Mouse (Mus musculus): ENCODE measurements around the gene Mkks. TPM values are rescaled to one million over a fixed set of nuclear protein-coding genes. Genes with fewer than 3 reads are reported as not detected.
"Not testable (repeated sequence)": the region's sequence is repeated elsewhere in the genome, so short reads cannot be mapped to it uniquely, and the experiment has no call there.

Mkks gene
- total RNA-seq, 2 experiments from 2014 or later, result 23.2 to 23.3 TPM

GRCm38 (mm10) chr2:136896131-136896530 lies 4.9 kb upstream of the Mkks start:
- no peak overlapping the region for H3K27ac ChIP-seq
- no peak for TF ChIP-seq CTCF (conservative IDR thresholded peaks at IDR 0.05)

GRCm38 (mm10) chr2:136894494-136894893 lies 3.3 kb upstream of the Mkks start:
- Histone ChIP-seq H3K4me3 (no peak overlapping the region), H3K27ac (no peak overlapping the region)
- no peak for DNase-seq (ENCODE audit: low spot score in 2 of 2)
- TF ChIP-seq CTCF (conservative IDR thresholded peaks at IDR 0.05), result no peak

More at GRCm38 (mm10) chr2:136896131-136896530, 4.9 kb upstream of the Mkks start:
- no peak for DNase-seq (ENCODE audit: low spot score in 2 of 2)
- no peak overlapping the region for H3K4me3 ChIP-seq

- H3K27ac ChIP-seq, result peak overlapping the region; percentile 99
- no peak for TF ChIP-seq CTCF (conservative IDR thresholded peaks at IDR 0.05)
- peak overlapping the region; percentile 95 for H3K4me3 ChIP-seq
- peak; percentile 95 to 99 for DNase-seq (ENCODE audit: low spot score in 2 of 2)
Observed at GRCm38 (mm10) chr2:136891951-136892371, 772 bp upstream of the Mkks start.

- Histone ChIP-seq H3K27ac (peak overlapping the region; percentile 99), H3K4me3 (peak overlapping the region; percentile 95)
- not testable (repeated sequence) for DNase-seq (ENCODE audit: low spot score in 2 of 2)
Observed at GRCm38 (mm10) chr2:136890716-136891067, 497 bp downstream of the Mkks start.

DNA sequence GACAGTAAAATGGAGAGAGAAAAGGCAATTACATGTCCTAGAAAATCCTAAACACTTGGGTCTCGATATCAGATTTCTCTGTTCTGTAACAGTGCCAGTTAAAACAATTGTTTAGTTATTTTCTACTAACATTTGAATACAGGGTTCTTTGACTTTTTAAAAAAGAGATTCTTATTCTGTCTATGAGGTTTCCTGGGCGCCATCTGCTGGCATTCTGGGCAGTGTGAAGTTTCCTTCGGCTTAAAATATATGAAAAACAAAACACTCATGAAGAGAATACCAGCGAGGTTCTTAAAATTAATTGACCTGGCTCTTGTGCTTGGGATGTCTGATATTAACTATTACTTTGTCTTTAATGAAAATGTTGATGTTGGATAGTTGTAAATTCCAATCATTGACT lies 4.3 kb downstream of the Mkks start:
- DNase-seq (ENCODE audit: low spot score in 2 of 2), result peak; percentile 50 to 51
- H3K4me3 ChIP-seq, result no peak overlapping the region
- peak overlapping the region; percentile 39; the same call in 1 of the 2 replicates for H3K27ac ChIP-seq
- peak; percentile 83 for TF ChIP-seq CTCF (conservative IDR thresholded peaks at IDR 0.05)

DNA sequence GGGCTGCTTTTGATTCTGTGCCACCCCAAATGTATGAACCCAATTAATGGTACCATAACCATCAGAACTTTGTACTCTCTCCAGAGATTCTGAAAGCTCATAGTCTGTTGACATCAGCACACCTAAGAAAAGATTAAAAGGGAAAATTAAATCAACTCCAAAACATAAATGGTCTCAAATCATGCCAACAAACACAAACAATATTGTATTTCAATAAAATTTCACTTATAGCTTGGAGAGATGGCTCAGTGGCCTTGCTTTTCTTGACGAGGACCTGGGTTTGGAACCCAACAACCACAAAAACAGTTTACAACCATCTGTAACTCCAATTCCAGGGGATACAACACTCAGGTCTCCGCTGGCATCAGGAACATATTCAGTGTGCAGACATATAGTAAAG lies 5.6 kb downstream of the Mkks start, which contains the start of gene AL731706.2:
TSS of gene AL731706.2 (minus strand) at position 101 of the 400 bp plus-strand sequence.
- TF ChIP-seq CTCF (conservative IDR thresholded peaks at IDR 0.05), result no peak
- no peak within 1 kb of the TSS for H3K4me3 ChIP-seq
- DNase-seq (ENCODE audit: low spot score in 2 of 2), result no peak
- H3K27ac ChIP-seq, result no peak within 1 kb of the TSS

DNA sequence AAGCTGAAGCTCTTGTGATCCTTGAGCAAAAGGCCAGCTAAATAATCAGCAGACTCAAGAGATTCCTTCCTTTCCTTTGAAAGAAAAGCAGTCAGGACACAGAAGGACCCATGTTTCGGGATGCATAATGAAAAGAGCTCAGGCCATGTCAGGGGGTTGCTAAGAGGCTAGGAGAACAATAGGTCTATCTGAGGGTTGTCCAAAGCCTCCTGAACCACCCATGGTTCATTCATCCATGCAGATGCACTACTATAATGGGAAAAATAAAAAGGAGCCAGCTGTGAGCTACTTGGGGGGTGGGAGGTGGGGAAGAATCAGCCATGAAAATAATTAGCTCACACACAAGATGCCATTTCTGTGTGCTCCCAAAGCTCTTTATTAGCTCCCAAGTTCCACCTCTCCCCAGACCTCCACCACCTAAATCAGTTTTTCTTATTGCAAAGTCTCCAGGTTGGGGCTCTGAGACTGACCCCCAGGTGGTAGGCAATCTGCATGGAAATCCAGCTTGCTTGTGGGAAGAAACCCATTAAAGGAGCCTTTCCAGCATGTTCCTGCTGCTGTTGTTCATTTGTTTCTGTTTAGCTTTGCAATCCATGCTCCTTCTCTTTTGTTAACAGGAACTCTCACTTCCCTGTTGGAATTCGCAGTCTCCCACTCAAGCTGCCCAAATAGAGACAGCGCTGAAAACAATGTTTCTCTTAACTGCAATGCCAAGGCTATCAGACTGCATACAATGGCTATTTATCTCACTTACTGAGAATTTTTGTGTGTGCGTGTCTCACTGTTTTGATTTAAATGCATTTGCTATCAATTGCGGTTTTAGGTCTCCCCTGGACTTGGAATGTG lies 36.4 kb downstream of the Mkks start:
- TF ChIP-seq CTCF (conservative IDR thresholded peaks at IDR 0.05), result no peak
- Histone ChIP-seq H3K4me3 (no peak overlapping the region), H3K27ac (no peak overlapping the region)
- no peak for DNase-seq (ENCODE audit: low spot score in 2 of 2)

DNA sequence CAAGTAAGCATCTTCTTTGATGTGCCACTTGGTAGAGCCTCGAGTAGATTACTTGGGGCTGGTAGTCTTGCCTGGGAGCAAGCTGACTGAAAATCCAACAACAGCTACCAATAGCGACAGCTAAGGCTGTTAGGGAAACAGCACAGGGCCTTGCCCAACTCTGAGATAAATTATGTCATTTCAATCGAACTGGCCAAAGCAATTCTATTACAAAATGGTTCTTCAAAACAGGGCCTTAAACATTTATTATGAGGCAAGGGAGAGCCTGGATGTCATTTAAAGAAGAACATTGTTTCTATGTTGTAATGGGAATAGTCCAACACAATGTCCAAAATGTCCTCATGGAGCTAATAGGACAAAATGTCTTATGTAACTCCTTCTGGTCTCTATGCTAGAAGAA lies 40.8 kb downstream of the Mkks start:
- DNase-seq (ENCODE audit: low spot score in 2 of 2), result no peak
- Histone ChIP-seq H3K4me3 (no peak overlapping the region), H3K27ac (no peak overlapping the region)
- TF ChIP-seq CTCF (conservative IDR thresholded peaks at IDR 0.05), result no peak

DNA sequence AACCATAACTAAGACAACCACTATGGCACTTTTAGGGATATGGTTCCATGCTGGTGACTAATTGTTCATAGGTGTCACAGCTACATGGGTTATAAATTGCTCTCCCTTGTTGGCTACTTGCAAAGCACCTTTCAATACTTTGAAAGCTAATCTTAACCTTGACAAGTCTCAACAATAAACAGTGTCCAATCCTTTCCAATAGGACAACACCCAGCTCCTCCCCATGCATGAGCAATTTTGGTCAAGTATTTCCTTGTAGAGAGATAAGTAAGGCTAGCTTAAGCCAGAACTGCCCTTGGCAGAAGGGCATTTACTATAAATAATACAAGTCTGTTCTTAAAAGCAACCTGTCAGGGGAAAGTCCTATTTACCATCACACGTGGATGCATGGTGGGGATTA lies 53.2 kb downstream of the Mkks start:
- Histone ChIP-seq H3K4me3 (no peak overlapping the region), H3K27ac (no peak overlapping the region)
- no peak for TF ChIP-seq CTCF (conservative IDR thresholded peaks at IDR 0.05)
- DNase-seq (ENCODE audit: low spot score in 2 of 2), result no peak

- peak; percentile 83 for TF ChIP-seq CTCF (conservative IDR thresholded peaks at IDR 0.05)
- Histone ChIP-seq H3K4me3 (no peak overlapping the region), H3K27ac (no peak overlapping the region; the same call in 1 of the 2 replicates)
- DNase-seq (ENCODE audit: low spot score in 2 of 2), result peak; percentile 27 to 38
Observed at GRCm38 (mm10) chr2:136835882-136836281, 55.3 kb downstream of the Mkks start.

DNA sequence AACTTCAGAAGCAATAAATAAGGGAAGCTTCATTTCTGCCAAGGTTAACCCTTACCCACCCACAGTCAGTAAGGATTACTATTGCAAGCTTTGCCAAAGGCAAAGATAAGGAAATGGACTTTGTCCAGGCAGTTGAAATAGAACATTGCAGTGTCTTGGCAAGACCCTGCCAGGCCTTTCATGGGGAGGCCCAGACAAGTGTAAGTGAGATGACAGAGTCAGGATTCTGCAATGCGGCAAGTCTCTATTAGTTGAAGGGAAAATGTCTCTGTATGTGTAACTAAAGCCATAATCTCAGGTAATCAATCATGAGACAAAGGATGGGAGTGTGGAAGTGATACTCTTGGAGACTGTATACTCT lies 56.5 kb downstream of the Mkks start:
- H3K27ac ChIP-seq, result no peak overlapping the region
- no peak overlapping the region for H3K4me3 ChIP-seq
- TF ChIP-seq CTCF (conservative IDR thresholded peaks at IDR 0.05), result no peak
- no peak for DNase-seq (ENCODE audit: low spot score in 2 of 2)

GRCm38 (mm10) chr2:136833976-136834714 lies 57.0 kb downstream of the Mkks start:
- DNase-seq (ENCODE audit: low spot score in 2 of 2), result no peak
- TF ChIP-seq CTCF (conservative IDR thresholded peaks at IDR 0.05), result no peak
- H3K4me3 ChIP-seq, result no peak overlapping the region
- H3K27ac ChIP-seq, result no peak overlapping the region

GRCm38 (mm10) chr2:136832936-136833335 lies 58.3 kb downstream of the Mkks start:
- H3K27ac ChIP-seq, result no peak overlapping the region
- no peak overlapping the region for H3K4me3 ChIP-seq
- no peak for TF ChIP-seq CTCF (conservative IDR thresholded peaks at IDR 0.05)
- DNase-seq (ENCODE audit: low spot score in 2 of 2), result no peak

Measured in layer of hippocampus, adult 2 months (tissue).